Mouse (Mus musculus) heart, embryonic 10.5 days (tissue): ENCODE data around the gene Gpcpd1. TPM values are rescaled to one million over a fixed set of nuclear protein-coding genes. Genes with fewer than 3 reads are reported as not detected.
"Not testable (repeated sequence)": the region's sequence is repeated elsewhere in the genome, so short reads cannot be mapped to it uniquely, and the experiment has no call there.

Experiments
- DNase-seq: peaks from one replicate; pipeline ENCODE4 v3.0.0-alpha.2; 2017; ENCODE audit warnings: low spot score
- H3K27ac ChIP-seq: fragments of 300-500 bp; sonication (generic); 2 replicates; pipeline ENCODE4 v1.5.1; 2016; ENCODE audit warnings: mild to moderate bottlenecking
- H3K27me3 ChIP-seq: fragments of 300-500 bp; sonication (generic); 2 replicates; pipeline ENCODE4 v1.6.1; 2016; ENCODE audit warnings: mild to moderate bottlenecking; ENCODE audit not compliant: poor library complexity, insufficient read depth, severe bottlenecking
- H3K36me3 ChIP-seq: fragments of 300-500 bp; sonication (generic); 2 replicates; pipeline ENCODE4 v1.6.1; 2016; ENCODE audit warnings: mild to moderate bottlenecking, moderate library complexity
- H3K4me1 ChIP-seq: fragments of 300-500 bp; sonication (generic); 2 replicates; pipeline ENCODE4 v1.6.1; 2016; ENCODE audit warnings: mild to moderate bottlenecking
- H3K4me3 ChIP-seq: fragments of 300-500 bp; sonication (generic); 2 replicates; pipeline ENCODE4 v1.5.1; 2016; ENCODE audit warnings: mild to moderate bottlenecking, moderate library complexity
- H3K9me3 ChIP-seq: fragments of 300-500 bp; sonication (generic); 2 replicates; pipeline ENCODE4 v1.6.1; 2016; ENCODE audit warnings: mild to moderate bottlenecking, moderate library complexity
- WGBS: fragments of 180-500 bp; shearing (Covaris S2); methylation state at CpG from one replicate; pipeline ENCODE4 v1.1.7; 2016; 5-methylcytosine and 5-hydroxymethylcytosine counted together
- polyA plus RNA-seq: library from polyadenylated mRNA; unstranded; fragments of >200 nt; fragmentation: Nextera tagmentation; extraction: Ambion mirVana; gene quantifications from 2 replicates; pipeline ENCODE4 v1.2.1, GENCODE M21; 2016

The Gpcpd1 gene
- polyA plus RNA-seq, 1 experiment from 2014 or later: 28.0 TPM

DNA sequence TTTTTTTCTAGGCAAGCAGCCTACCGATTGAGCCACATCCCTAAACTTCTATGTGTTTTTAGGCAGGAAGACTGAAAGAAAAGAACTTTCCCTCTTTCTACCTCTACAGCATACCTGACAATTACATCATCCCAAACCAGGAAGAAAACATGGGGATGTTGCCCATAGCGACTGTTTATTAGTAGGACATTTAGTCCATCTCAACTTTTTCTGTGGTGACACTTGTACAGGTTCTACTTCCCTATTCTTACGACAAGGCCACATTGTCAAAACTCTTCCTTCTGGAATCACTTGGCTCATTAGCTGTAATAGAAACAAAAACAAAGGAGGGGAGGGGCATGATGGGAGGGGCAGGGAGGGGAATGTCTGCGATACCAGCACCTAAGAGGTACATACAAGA, 12.6 kb upstream of the Gpcpd1 start:
- H3K27me3 ChIP-seq: no peaks in the 10 kb centered on the region
- no peak overlapping the region for H3K4me3 ChIP-seq
- no peaks in the 10 kb centered on the region for H3K9me3 ChIP-seq
- DNase-seq: no peak
- H3K27ac ChIP-seq: no peak overlapping the region
- no peaks in the 10 kb centered on the region for H3K36me3 ChIP-seq
- 79% methylated on average over 4 of the region's 4 CpGs for WGBS
- peaks cover 5% of the 10 kb centered on the region; the same call in 1 of the 2 replicates for H3K4me1 ChIP-seq

- WGBS: 82% methylated on average over 6 of the region's 6 CpGs
- H3K36me3 ChIP-seq: no peaks in the 10 kb centered on the region
- H3K27ac ChIP-seq: no peak overlapping the region
- no peak for DNase-seq
- H3K4me3 ChIP-seq: no peak overlapping the region
- no peaks in the 10 kb centered on the region for H3K27me3 ChIP-seq
- no peaks in the 10 kb centered on the region for H3K9me3 ChIP-seq
- H3K4me1 ChIP-seq: peaks cover 5% of the 10 kb centered on the region; the same call in 1 of the 2 replicates
These were observed 11.6 kb upstream of the Gpcpd1 start for GRCm38 (mm10) chr2:132599127-132599526.

GRCm38 (mm10) chr2:132597866-132598480, 10.4 kb upstream of the Gpcpd1 start:
- no peaks in the 10 kb centered on the region for H3K27me3 ChIP-seq

DNA sequence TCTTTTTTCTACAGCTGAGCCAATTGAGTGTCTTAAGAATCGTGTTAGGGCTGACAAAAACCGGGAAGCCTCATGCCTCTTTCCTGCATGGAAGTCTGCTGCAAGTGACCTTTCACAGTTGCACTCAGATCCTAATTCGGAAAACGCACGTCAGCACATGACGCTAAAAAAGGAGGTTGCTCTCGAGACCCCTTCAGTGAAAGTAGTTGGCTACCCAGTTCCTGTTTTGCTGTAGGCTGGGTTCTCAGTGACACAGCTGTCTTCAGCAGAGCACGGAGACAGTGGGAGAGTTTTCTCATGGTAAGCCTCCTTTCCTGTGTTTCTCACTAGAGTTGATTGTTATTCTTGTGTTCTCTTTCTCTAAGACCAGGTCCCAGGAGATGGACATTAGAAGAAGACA, 9.7 kb upstream of the Gpcpd1 start:
- Histone ChIP-seq H3K4me1 (peaks cover 5% of the 10 kb centered on the region; the same call in 1 of the 2 replicates), H3K27me3 (no peaks in the 10 kb centered on the region), H3K9me3 (no peaks in the 10 kb centered on the region), H3K36me3 (no peaks in the 10 kb centered on the region), H3K27ac (peak overlapping the region; percentile 36; the same call in 1 of the 2 replicates), H3K4me3 (no peak overlapping the region)
- no peak for DNase-seq
- 49% methylated on average over 8 of the region's 8 CpGs for WGBS

More at GRCm38 (mm10) chr2:132597866-132598480, 10.4 kb upstream of the Gpcpd1 start:
- Histone ChIP-seq H3K9me3 (no peaks in the 10 kb centered on the region), H3K4me3 (no peak overlapping the region), H3K27ac (0 out of 2 replicates have a peak overlapping the region, but pooled peaks have one; percentile 36), H3K36me3 (no peaks in the 10 kb centered on the region), H3K4me1 (peaks cover 5% of the 10 kb centered on the region; the same call in 1 of the 2 replicates)
- 62% methylated on average over 3 of the region's 3 CpGs for WGBS
- no peak for DNase-seq

GRCm38 (mm10) chr2:132595601-132596235, 8.2 kb upstream of the Gpcpd1 start:
- H3K9me3 ChIP-seq: no peaks in the 10 kb centered on the region
- DNase-seq: no peak
- no peaks in the 10 kb centered on the region for H3K27me3 ChIP-seq
- no peak overlapping the region for H3K27ac ChIP-seq
- 88% methylated on average over 11 of the region's 11 CpGs for WGBS
- H3K4me3 ChIP-seq: no peak overlapping the region
- H3K4me1 ChIP-seq: peaks cover 5% of the 10 kb centered on the region; the same call in 1 of the 2 replicates
- H3K36me3 ChIP-seq: no peaks in the 10 kb centered on the region

GRCm38 (mm10) chr2:132592126-132592525, 4.6 kb upstream of the Gpcpd1 start:
- Histone ChIP-seq H3K4me3 (no peak overlapping the region), H3K36me3 (no peaks in the 10 kb centered on the region), H3K9me3 (no peaks in the 10 kb centered on the region), H3K4me1 (no peaks in the 10 kb centered on the region; the same call in 1 of the 2 replicates), H3K27me3 (no peaks in the 10 kb centered on the region), H3K27ac (no peak overlapping the region)
- no peak for DNase-seq
- WGBS: 90% methylated on average over 3 of the region's 3 CpGs

- H3K27me3 ChIP-seq, DNase-seq, H3K4me1 ChIP-seq, H3K36me3 ChIP-seq, H3K27ac ChIP-seq, H3K4me3 ChIP-seq, H3K9me3 ChIP-seq: not testable (repeated sequence)
- 79% methylated on average over 3 of the region's 3 CpGs for WGBS
These were observed 4.0 kb upstream of the Gpcpd1 start for GRCm38 (mm10) chr2:132591579-132591978.

GRCm38 (mm10) chr2:132589906-132590538, 2.5 kb upstream of the Gpcpd1 start:
- no peak for DNase-seq
- Histone ChIP-seq H3K27ac (0 out of 2 replicates have a peak overlapping the region, but pooled peaks have one; percentile 42), H3K4me3 (no peak overlapping the region), H3K4me1 (no peaks in the 10 kb centered on the region), H3K9me3 (no peaks in the 10 kb centered on the region), H3K36me3 (no peaks in the 10 kb centered on the region), H3K27me3 (no peaks in the 10 kb centered on the region)
- 65% methylated on average over 6 of the region's 6 CpGs for WGBS

GRCm38 (mm10) chr2:132586006-132586405, 1.5 kb downstream of the Gpcpd1 start:
- DNase-seq: no peak
- Histone ChIP-seq H3K36me3 (no peaks in the 10 kb centered on the region), H3K4me1 (0 out of 2 replicates have a peak, but pooled peaks cover 4% of the 10 kb centered on the region), H3K4me3 (no peak overlapping the region), H3K27ac (no peak overlapping the region), H3K27me3 (no peaks in the 10 kb centered on the region), H3K9me3 (no peaks in the 10 kb centered on the region)
- 73% methylated on average over 3 of the region's 3 CpGs for WGBS

GRCm38 (mm10) chr2:132584191-132584590, 3.3 kb downstream of the Gpcpd1 start:
- Histone ChIP-seq H3K4me3 (no peak overlapping the region), H3K4me1 (0 out of 2 replicates have a peak, but pooled peaks cover 4% of the 10 kb centered on the region), H3K9me3 (no peaks in the 10 kb centered on the region), H3K27ac (no peak overlapping the region), H3K36me3 (no peaks in the 10 kb centered on the region), H3K27me3 (no peaks in the 10 kb centered on the region)
- no peak for DNase-seq
- 85% methylated on average over 1 of the region's 1 CpGs for whole genome bisulfite sequencing

DNA sequence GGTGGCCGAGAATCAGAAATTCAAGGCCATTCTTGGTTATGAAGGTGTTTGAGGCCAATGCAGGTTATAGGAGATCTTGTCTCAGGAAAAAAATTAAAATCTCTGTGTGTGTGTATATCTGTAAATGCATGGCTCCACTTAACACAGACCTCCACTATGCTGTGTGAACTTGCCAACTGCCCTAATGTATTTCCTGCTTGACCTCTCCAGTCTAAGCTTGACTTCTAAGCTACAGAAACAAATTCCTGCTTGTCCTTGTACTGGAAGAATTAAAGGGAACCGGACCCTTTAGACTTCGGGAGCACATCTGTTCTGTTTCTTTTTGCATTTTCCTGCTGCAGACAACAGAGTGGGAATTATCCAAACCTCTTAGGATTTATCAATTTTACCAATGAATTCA, 4.4 kb downstream of the Gpcpd1 start:
- H3K4me3 ChIP-seq: no peak overlapping the region
- no peaks in the 10 kb centered on the region for H3K9me3 ChIP-seq
- 0 out of 2 replicates have a peak, but pooled peaks cover 4% of the 10 kb centered on the region for H3K4me1 ChIP-seq
- WGBS: 67% methylated on average over 3 of the region's 3 CpGs
- H3K36me3 ChIP-seq: no peaks in the 10 kb centered on the region
- no peak overlapping the region for H3K27ac ChIP-seq
- no peak for DNase-seq
- no peaks in the 10 kb centered on the region for H3K27me3 ChIP-seq

DNA sequence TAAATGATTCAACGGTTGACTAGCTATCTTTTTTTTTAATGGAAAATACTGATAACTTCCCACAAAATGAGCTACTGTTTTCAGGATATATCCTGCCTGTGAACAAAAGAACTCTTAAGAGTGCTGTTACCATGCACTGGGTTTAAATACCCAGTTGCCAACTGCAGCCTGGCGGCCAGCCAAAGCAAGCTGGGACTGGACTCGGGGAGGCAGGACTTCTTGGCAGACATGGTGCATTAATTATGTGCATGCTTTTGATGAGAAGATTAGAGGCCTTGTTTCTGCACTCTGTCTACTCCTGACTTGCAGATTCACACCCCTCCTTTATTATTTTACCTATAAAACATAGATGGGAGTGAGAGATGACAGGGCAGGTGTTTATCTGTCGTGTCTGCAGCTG, 5.3 kb downstream of the Gpcpd1 start:
- H3K27me3 ChIP-seq: no peaks in the 10 kb centered on the region
- DNase-seq: no peak
- WGBS: 62% methylated on average over 4 of the region's 4 CpGs
- H3K27ac ChIP-seq: no peak overlapping the region
- H3K4me3 ChIP-seq: no peak overlapping the region
- no peaks in the 10 kb centered on the region for H3K9me3 ChIP-seq
- no peaks in the 10 kb centered on the region for H3K36me3 ChIP-seq
- 0 out of 2 replicates have a peak, but pooled peaks cover 4% of the 10 kb centered on the region for H3K4me1 ChIP-seq

GRCm38 (mm10) chr2:132579689-132580088, 7.8 kb downstream of the Gpcpd1 start:
- peaks cover 19% of the 10 kb centered on the region for H3K4me1 ChIP-seq
- no peak for DNase-seq
- WGBS: 86% methylated on average over 3 of the region's 3 CpGs
- no peaks in the 10 kb centered on the region for H3K9me3 ChIP-seq
- H3K36me3 ChIP-seq: no peaks in the 10 kb centered on the region
- H3K27me3 ChIP-seq: no peaks in the 10 kb centered on the region
- H3K4me3 ChIP-seq: no peak overlapping the region
- no peak overlapping the region for H3K27ac ChIP-seq
